Mouse (Mus musculus) G1E (cell line): ENCODE data around the gene Rnaseh2c. TPM values are rescaled to one million over a fixed set of nuclear protein-coding genes. Genes with fewer than 3 reads are reported as not detected.

ENCODE experiments used
- ATAC-seq: 2 replicates; pipeline ENCODE4 v1.8.0; 2016; ENCODE audit warnings: mild to moderate bottlenecking; ENCODE audit not compliant: insufficient number of reproducible peaks, poor library complexity, low FRiP score, severe bottlenecking; ENCODE audit errors: extremely low read depth
- DNase-seq: peaks from one replicate; pipeline ENCODE4 v3.0.0; 2012; ENCODE audit warnings: low spot score
- H3K27me3 ChIP-seq: 2 replicates; pipeline ENCODE4 v1.6.1; 2012; ENCODE audit warnings: mild to moderate bottlenecking, low read length, inconsistent platforms; ENCODE audit not compliant: insufficient read depth
- H3K36me3 ChIP-seq: replicated peaks from 2 replicates; pipeline ENCODE3; 2012; ENCODE audit warnings: mild to moderate bottlenecking, inconsistent platforms
- H3K4me1 ChIP-seq: 2 replicates; pipeline ENCODE4 v1.6.1; 2012; ENCODE audit warnings: low read depth, low read length, inconsistent platforms, mixed read lengths; ENCODE audit not compliant: insufficient read depth
- H3K4me3 ChIP-seq: 2 replicates; pipeline ENCODE4 v1.5.1; 2012; ENCODE audit warnings: low read depth, mild to moderate bottlenecking, inconsistent platforms, low read length, moderate library complexity, mixed read lengths
- H3K9me3 ChIP-seq: replicated peaks from 2 replicates; pipeline ENCODE4 v1.6.1; 2012; ENCODE audit warnings: inconsistent platforms
- CTCF ChIP-seq: IDR thresholded peaks from 2 replicates; pipeline ENCODE4 v1.5.1; 2012; ENCODE audit warnings: low read depth, low read length, inconsistent platforms, mixed read lengths
- GATA1 ChIP-seq: IDR thresholded peaks from 2 replicates; pipeline ENCODE4 v1.6.1; 2012; ENCODE audit warnings: borderline replicate concordance, low read length, inconsistent platforms, mixed read lengths
- GATA2 ChIP-seq: IDR thresholded peaks from 2 replicates; pipeline ENCODE4 v1.6.1; 2012; ENCODE audit warnings: low read depth, low read length, inconsistent platforms, borderline replicate concordance
- POLR2AphosphoS5 ChIP-seq: IDR thresholded peaks from 2 replicates; pipeline ENCODE4 v1.6.1; 2012; ENCODE audit warnings: low read depth, low read length, inconsistent platforms; ENCODE audit not compliant: insufficient replicate concordance
- TAL1 ChIP-seq: conservative IDR thresholded peaks from 2 replicates; pipeline ENCODE4 v1.6.1; 2012; ENCODE audit warnings: low read depth, low read length, inconsistent platforms, mixed read lengths
- polyA plus RNA-seq: library from polyadenylated mRNA; stranded (reverse); fragments of >175 nt; gene quantifications from 2 replicates; pipeline ENCODE4 v1.2.3, GENCODE M21; 2012
- total RNA-seq, 2 experiments: library from RNA; stranded (forward) in 1 of 2; stranded (reverse) in 1 of 2; fragments of 200-1000 nt in 1 of 2; fragments of >200 nt in 1 of 2; fragmentation: Nextera tagmentation in 1 of 2; gene quantifications; 2 replicates each; pipeline ENCODE4 v1.2.3; 2014 to 2017

The Rnaseh2c gene
- total and polyA plus RNA-seq, 3 experiments: 19.7 to 315 (median 75.5) TPM

GRCm38 (mm10) chr19:5646731-5647330 is 45.2 kb downstream of the Rnaseh2c start:
- ATAC-seq: no peak
- Histone ChIP-seq H3K36me3 (peaks cover 96% of the 10 kb centered on the region), H3K4me1 (peaks cover 8% of the 10 kb centered on the region), H3K27me3 (no peaks in the 10 kb centered on the region), H3K9me3 (no peaks in the 10 kb centered on the region), H3K4me3 (no peak overlapping the region)
- no peak for DNase-seq
- TF ChIP-seq GATA1 (no peak), POLR2AphosphoS5 (no peak), GATA2 (no peak), CTCF (no peak), TAL1 (no peak)

GRCm38 (mm10) chr19:5647791-5648190 is 46.1 kb downstream of the Rnaseh2c start:
- Histone ChIP-seq H3K36me3 (peaks cover 96% of the 10 kb centered on the region), H3K4me3 (no peak overlapping the region), H3K4me1 (peaks cover 7% of the 10 kb centered on the region; the same call in 1 of the 2 replicates), H3K9me3 (no peaks in the 10 kb centered on the region), H3K27me3 (no peaks in the 10 kb centered on the region)
- TF ChIP-seq CTCF (no peak), POLR2AphosphoS5 (no peak), GATA1 (no peak), TAL1 (no peak), GATA2 (no peak)
- ATAC-seq (no peak), DNase-seq (no peak)

GRCm38 (mm10) chr19:5648401-5649297 is 47.0 kb downstream of the Rnaseh2c start:
- H3K9me3 ChIP-seq: no peaks in the 10 kb centered on the region
- H3K4me1 ChIP-seq: peaks cover 7% of the 10 kb centered on the region; the same call in 1 of the 2 replicates
- ATAC-seq (no peak), DNase-seq (no peak)
- TF ChIP-seq GATA2 (no peak), TAL1 (no peak), GATA1 (no peak), POLR2AphosphoS5 (no peak), CTCF (no peak)
- H3K27me3 ChIP-seq: no peaks in the 10 kb centered on the region
- no peak overlapping the region for H3K4me3 ChIP-seq
- peaks cover 97% of the 10 kb centered on the region for H3K36me3 ChIP-seq

- Histone ChIP-seq H3K9me3 (peaks cover 4% of the 10 kb centered on the region), H3K4me3 (no peak overlapping the region), H3K36me3 (peaks cover 97% of the 10 kb centered on the region), H3K27me3 (no peaks in the 10 kb centered on the region), H3K4me1 (peaks cover 7% of the 10 kb centered on the region; the same call in 1 of the 2 replicates)
- TF ChIP-seq CTCF: no peak
- no peak for TF ChIP-seq GATA2
- TF ChIP-seq GATA1: no peak
- no peak for TF ChIP-seq POLR2AphosphoS5
- no peak for TF ChIP-seq TAL1
- DNase-seq (no peak), ATAC-seq (no peak)
Measured at GRCm38 (mm10) chr19:5649298-5649741, 47.6 kb downstream of the Rnaseh2c start.

GRCm38 (mm10) chr19:5651502-5652274 is 50.0 kb downstream of the Rnaseh2c start:
- H3K36me3 ChIP-seq: peaks cover 97% of the 10 kb centered on the region
- no peak for ATAC-seq
- H3K4me3 ChIP-seq: no peak overlapping the region
- no peaks in the 10 kb centered on the region for H3K27me3 ChIP-seq
- no peak for TF ChIP-seq GATA2
- TF ChIP-seq GATA1: no peak
- TF ChIP-seq CTCF: no peak
- TF ChIP-seq TAL1: no peak
- TF ChIP-seq POLR2AphosphoS5: no peak
- H3K9me3 ChIP-seq: peaks cover 12% of the 10 kb centered on the region
- peaks cover 7% of the 10 kb centered on the region; the same call in 1 of the 2 replicates for H3K4me1 ChIP-seq
- DNase-seq: no peak

- TF ChIP-seq GATA1 (no peak), CTCF (no peak)
- ATAC-seq: no peak
- DNase-seq: no peak
- Histone ChIP-seq H3K4me3 (no peak overlapping the region), H3K4me1 (peaks cover 11% of the 10 kb centered on the region), H3K9me3 (peaks cover 12% of the 10 kb centered on the region), H3K36me3 (peaks cover 95% of the 10 kb centered on the region), H3K27me3 (no peaks in the 10 kb centered on the region)
Measured at GRCm38 (mm10) chr19:5652570-5652969, 50.9 kb downstream of the Rnaseh2c start.
